Mouse (Mus musculus) cortical plate, adult 2 months (tissue): ENCODE results near the gene Olfr952. TPM values are rescaled to one million over a fixed set of nuclear protein-coding genes. Genes with fewer than 3 reads are reported as not detected.

Experiments used
- H3K27ac ChIP-seq: fragments of 200-500 bp; 2 replicates; pipeline ENCODE4 v1.5.1; 2012; ENCODE audit warnings: low read length, control low read depth, inconsistent platforms; ENCODE audit not compliant: insufficient read depth
- H3K4me1 ChIP-seq: fragments of 200-500 bp; 2 replicates; pipeline ENCODE4 v1.6.1; 2011; ENCODE audit warnings: low read length; ENCODE audit not compliant: control insufficient read depth, insufficient read depth
- H3K4me3 ChIP-seq: fragments of 200-500 bp; 2 replicates; pipeline ENCODE4 v1.5.1; 2011; ENCODE audit warnings: mild to moderate bottlenecking, low read length, control low read depth; ENCODE audit not compliant: insufficient read depth
- CTCF ChIP-seq: fragments of 200-500 bp; IDR thresholded peaks from 2 replicates; pipeline ENCODE4 v1.5.1; 2011; ENCODE audit warnings: mild to moderate bottlenecking, control low read depth, low read length; ENCODE audit not compliant: insufficient read depth; ENCODE audit errors: extremely low read depth
- POLR2A ChIP-seq: fragments of 200-500 bp; IDR thresholded peaks from 2 replicates; pipeline ENCODE4 v1.6.1; 2011; ENCODE audit warnings: mild to moderate bottlenecking, low read length, control low read depth; ENCODE audit not compliant: insufficient read depth; ENCODE audit errors: extremely low read depth
- polyA plus RNA-seq: library from polyadenylated mRNA; depleted of rRNA; stranded (reverse); fragments of >200 nt; gene quantifications from 2 replicates; pipeline ENCODE4 v1.2.3, GENCODE M21; 2012; rRNA removed

The Olfr952 gene
- polyA plus RNA-seq, result not detected in 2 replicates

GRCm38 (mm10) chr9:39427048-39427447 is at the start of gene Olfr952:
Gene Olfr952 (minus strand): TSS chr9:39427148.
- Histone ChIP-seq H3K4me3 (no peak within 1 kb of the TSS), H3K27ac (no peak within 1 kb of the TSS), H3K4me1 (no peaks in the 10 kb centered on the region)
- TF ChIP-seq POLR2A, result no peak
- no peak for TF ChIP-seq CTCF

- no peak for TF ChIP-seq CTCF
- no peak for TF ChIP-seq POLR2A
- Histone ChIP-seq H3K27ac (no peak within 1 kb of the TSS), H3K4me1 (no peaks in the 10 kb centered on the region), H3K4me3 (no peak within 1 kb of the TSS)
These were observed 44.9 kb upstream of the Olfr952 start, which contains the start of gene Olfr955 for GRCm38 (mm10) chr9:39471844-39472243. Gene Olfr955 (minus strand): TSS chr9:39471944.

- Histone ChIP-seq H3K4me3 (no peak within 1 kb of the TSS), H3K27ac (no peak within 1 kb of the TSS), H3K4me1 (no peaks in the 10 kb centered on the region)
- TF ChIP-seq POLR2A (no peak), CTCF (no peak)
These were observed 29.5 kb upstream of the Olfr952 start, which contains the start of gene Olfr954 for GRCm38 (mm10) chr9:39456401-39456800. Gene Olfr954 (plus strand): TSS chr9:39456701.

GRCm38 (mm10) chr9:39387110-39387509 is 39.8 kb downstream of the Olfr952 start, which contains the start of gene Olfr951:
Gene Olfr951 (plus strand): TSS chr9:39387410.
- Histone ChIP-seq H3K27ac (no peak within 1 kb of the TSS), H3K4me3 (no peak within 1 kb of the TSS), H3K4me1 (no peaks in the 10 kb centered on the region)
- TF ChIP-seq CTCF (no peak), POLR2A (no peak)

Other genes with a start within 250 kb of the Olfr952 start
- not detected in 2 replicates for gene Olfr944, start 225.2 kb downstream of the Olfr952 start, polyA plus RNA-seq
- gene Olfr1537, start 177.2 kb downstream of the Olfr952 start, polyA plus RNA-seq, result not detected in 2 replicates
- gene Olfr945, start 150.3 kb downstream of the Olfr952 start, polyA plus RNA-seq, result not detected in 2 replicates
- gene Olfr948, start 101.1 kb downstream of the Olfr952 start, polyA plus RNA-seq, result not detected in 2 replicates
- gene Olfr951, start 39.7 kb downstream of the Olfr952 start, polyA plus RNA-seq, result not detected in 2 replicates
- gene Olfr954, start 29.6 kb upstream of the Olfr952 start, polyA plus RNA-seq, result not detected in 2 replicates
- not detected in 2 replicates for gene Olfr955, start 44.8 kb upstream of the Olfr952 start, polyA plus RNA-seq
- not detected in 2 replicates for gene Olfr44, start 66.8 kb upstream of the Olfr952 start, polyA plus RNA-seq
- not detected in 2 replicates for gene Olfr957, start 88.7 kb upstream of the Olfr952 start, polyA plus RNA-seq
- not detected in 2 replicates for gene Olfr958, start 126.9 kb upstream of the Olfr952 start, polyA plus RNA-seq
- gene Olfr959, start 148.4 kb upstream of the Olfr952 start, polyA plus RNA-seq, result not detected in 2 replicates
- 1.7 and 2.0 TPM in 2 replicates for gene AW551984, start 177.3 kb upstream of the Olfr952 start, polyA plus RNA-seq
- gene Olfr148, start 183.5 kb upstream of the Olfr952 start, polyA plus RNA-seq, result not detected in 2 replicates
- not detected in 2 replicates for gene Olfr960, start 194.2 kb upstream of the Olfr952 start, polyA plus RNA-seq
- gene Olfr961, start 217.9 kb upstream of the Olfr952 start, polyA plus RNA-seq, result not detected in 2 replicates
- not detected in 2 replicates for gene Olfr963, start 240.1 kb upstream of the Olfr952 start, polyA plus RNA-seq